Mouse (Mus musculus) neural tube, embryonic 12.5 days (tissue): ENCODE data around the gene Cdkn2a. TPM values are rescaled to one million over a fixed set of nuclear protein-coding genes. Genes with fewer than 3 reads are reported as not detected.

Experiments
- ATAC-seq: fragments of 200-750 bp; cut with Nextera tagmentation; 2 replicates; pipeline ENCODE4 v1.8.0; 2017; ENCODE audit warnings: low read depth, mild to moderate bottlenecking, moderate TSS enrichment, moderate library complexity; ENCODE audit not compliant: low FRiP score
- H3K27ac ChIP-seq: fragments of 300-500 bp; sonication (generic); 2 replicates; pipeline ENCODE4 v1.5.1; 2016
- H3K27me3 ChIP-seq: fragments of 300-500 bp; sonication (generic); replicated peaks from 2 replicates; pipeline ENCODE4 v1.6.1; 2016; ENCODE audit warnings: mild to moderate bottlenecking
- H3K36me3 ChIP-seq: fragments of 300-500 bp; sonication (generic); 2 replicates; pipeline ENCODE4 v1.6.1; 2016; ENCODE audit warnings: mild to moderate bottlenecking
- H3K4me1 ChIP-seq: fragments of 300-500 bp; sonication (generic); 2 replicates; pipeline ENCODE4 v1.6.1; 2016
- H3K4me2 ChIP-seq: fragments of 300-500 bp; sonication (generic); replicated peaks from 2 replicates; pipeline ENCODE4 v1.6.1; 2016; ENCODE audit warnings: mild to moderate bottlenecking
- H3K4me3 ChIP-seq: fragments of 300-500 bp; sonication (generic); 2 replicates; pipeline ENCODE4 v1.5.1; 2016
- H3K9ac ChIP-seq: fragments of 300-500 bp; sonication (generic); 2 replicates; pipeline ENCODE4 v1.6.1; 2016; ENCODE audit warnings: mild to moderate bottlenecking
- H3K9me3 ChIP-seq: fragments of 300-500 bp; sonication (generic); 2 replicates; pipeline ENCODE4 v1.6.1; 2016; ENCODE audit warnings: mild to moderate bottlenecking
- WGBS: fragments of 180-500 bp; shearing (Covaris S2); methylation state at CpG from one replicate; pipeline ENCODE4 v1.1.7; 2016; 5-methylcytosine and 5-hydroxymethylcytosine counted together
- polyA plus RNA-seq: library from polyadenylated mRNA; unstranded; fragments of >200 nt; fragmentation: Nextera tagmentation; extraction: Ambion mirVana; gene quantifications from 2 replicates; pipeline ENCODE4 v1.2.1, GENCODE M21; 2016

Gene Cdkn2a
- polyA plus RNA-seq, result not detected in 2 replicates

DNA sequence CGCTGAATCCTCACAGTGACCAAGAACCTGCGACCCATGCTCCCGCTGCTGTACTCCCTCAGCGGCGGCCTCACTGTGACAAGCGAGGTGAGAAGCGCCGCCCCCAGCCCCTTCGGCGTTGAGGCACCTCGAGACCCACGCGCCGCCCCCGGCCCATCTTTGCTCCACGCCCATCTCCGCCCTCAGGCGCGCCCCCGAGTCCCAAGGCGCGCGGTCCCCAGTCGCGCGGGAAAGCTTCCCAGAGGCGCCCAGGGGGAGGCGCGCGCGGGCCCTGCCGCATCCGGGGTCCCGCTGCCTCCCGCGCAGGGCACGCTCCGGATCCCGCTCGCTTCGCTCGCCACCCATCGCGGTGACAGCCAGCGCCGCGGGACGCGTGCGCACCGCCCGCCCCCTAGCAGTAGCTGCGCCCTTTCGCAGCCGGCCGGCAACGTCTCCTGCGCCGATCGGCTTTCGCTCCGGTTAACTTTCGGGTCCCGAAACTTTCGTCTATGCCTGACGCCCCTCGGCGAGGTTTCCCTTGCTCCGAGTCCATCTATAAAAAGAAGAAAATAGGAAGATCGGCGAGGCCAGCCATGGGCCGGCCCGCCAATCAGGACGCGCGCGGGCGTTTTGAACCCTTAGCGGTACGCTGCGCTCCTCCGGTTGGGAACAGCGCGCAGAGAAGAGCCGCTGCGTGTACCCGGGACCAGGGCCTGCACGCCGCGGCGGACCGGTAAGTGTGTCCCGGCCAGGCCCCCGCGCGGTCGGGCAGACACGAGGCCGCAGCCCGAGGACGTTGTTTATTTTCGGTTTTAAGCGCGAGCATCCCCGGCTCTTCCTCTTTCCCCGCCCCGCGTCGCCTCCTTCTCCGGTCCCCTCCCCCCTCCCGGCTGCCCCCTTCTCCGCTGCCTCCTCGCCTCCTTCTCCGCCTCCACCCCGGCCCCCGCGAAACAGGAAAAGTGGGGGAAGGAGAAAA, at the start of gene Cdkn2a:
Cdkn2a (minus strand) TSS at position 168 of the 955 bp plus-strand sequence.
- H3K4me3 ChIP-seq, result peak within 1 kb of the TSS; percentile 49
- ATAC-seq, result peak; percentile 88
- H3K9me3 ChIP-seq, result no peaks in the 10 kb centered on the region

DNA sequence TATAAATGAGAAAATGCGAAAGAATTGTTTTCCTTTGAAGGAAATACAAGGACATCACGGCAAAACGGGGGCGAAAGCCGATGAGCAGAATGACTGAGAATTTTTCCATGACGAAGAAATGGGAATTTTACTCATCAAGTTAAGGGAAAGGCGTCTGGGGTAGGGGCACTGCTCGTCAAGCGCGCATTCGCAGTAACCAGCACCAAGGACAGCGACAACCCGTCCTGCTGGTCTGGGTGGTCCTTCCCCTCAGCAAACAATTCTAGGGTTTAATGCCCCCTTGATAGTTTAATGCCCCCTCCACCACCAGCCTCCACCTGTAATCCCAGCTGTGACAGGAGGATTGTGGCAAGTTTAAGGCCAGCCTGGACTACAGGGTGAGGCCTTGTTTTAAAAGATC, 19.0 kb upstream of the Cdkn2a start:
- no peak overlapping the region for H3K4me2 ChIP-seq
- H3K36me3 ChIP-seq, result no peaks in the 10 kb centered on the region
- no peak overlapping the region for H3K4me3 ChIP-seq
- 15% methylated on average over 13 of the region's 13 CpGs for WGBS
- H3K9me3 ChIP-seq, result no peaks in the 10 kb centered on the region
- no peaks in the 10 kb centered on the region; the same call in 1 of the 2 replicates for H3K4me1 ChIP-seq
- H3K27ac ChIP-seq, result no peak overlapping the region
- H3K27me3 ChIP-seq, result peaks cover 41% of the 10 kb centered on the region
- H3K9ac ChIP-seq, result no peak overlapping the region
- no peak for ATAC-seq

More for the DNA sequence above, at the start of gene Cdkn2a:
- peaks cover 89% of the 10 kb centered on the region for H3K27me3 ChIP-seq
- under 1% methylated on average over 117 of the region's 117 CpGs for WGBS
- peak within 1 kb of the TSS; percentile 91 for H3K4me2 ChIP-seq
- peaks cover 15% of the 10 kb centered on the region for H3K4me1 ChIP-seq
- H3K9ac ChIP-seq, result peak within 1 kb of the TSS; percentile 29; the same call in 1 of the 2 replicates
- no peak within 1 kb of the TSS for H3K27ac ChIP-seq
- H3K36me3 ChIP-seq, result no peaks in the 10 kb centered on the region

DNA sequence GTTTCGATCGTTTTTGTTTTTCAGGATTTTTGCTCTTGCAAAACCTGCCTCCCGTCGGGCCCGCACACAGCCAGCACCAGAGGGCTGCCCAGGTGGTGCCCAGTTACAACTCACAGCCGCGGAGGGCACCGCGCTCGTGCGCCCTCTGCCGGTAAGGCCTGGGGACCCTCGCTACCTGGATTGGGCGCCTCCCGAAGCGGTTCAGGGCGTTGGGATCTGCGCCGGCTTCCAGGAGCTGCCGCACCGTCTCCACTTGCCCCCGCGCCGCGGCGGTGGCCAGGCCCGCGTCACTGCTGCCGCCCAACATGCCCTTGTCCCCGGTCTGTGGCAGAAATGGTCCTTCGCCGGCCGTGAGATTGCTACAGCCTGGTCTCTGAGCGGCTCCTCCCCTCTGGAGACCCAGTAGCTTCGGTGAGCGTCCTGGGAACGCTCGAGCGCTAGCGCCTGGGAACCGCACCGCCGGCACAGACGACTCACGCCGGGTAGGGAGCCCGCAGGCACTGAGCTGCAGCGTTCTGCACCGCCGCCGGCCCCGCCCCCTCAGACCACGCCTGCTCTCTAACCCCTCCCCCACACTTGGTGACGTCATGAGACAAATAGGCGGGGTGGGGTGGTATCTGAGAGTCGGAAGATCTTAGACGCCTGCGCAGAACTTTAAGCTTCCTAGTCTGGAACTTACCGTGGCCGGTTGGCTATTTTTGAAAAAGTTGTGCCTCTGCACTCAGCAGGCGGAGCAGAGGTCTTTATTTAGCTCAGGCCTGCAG, 16.2 kb upstream of the Cdkn2a start, which contains the start of gene Cdkn2b:
Cdkn2b (minus strand) TSS at position 549 of the 764 bp plus-strand sequence.
- peak; percentile 95 for ATAC-seq
- H3K4me1 ChIP-seq, result no peaks in the 10 kb centered on the region; the same call in 1 of the 2 replicates
- H3K36me3 ChIP-seq, result no peaks in the 10 kb centered on the region
- WGBS, result under 1% methylated on average over 61 of the region's 61 CpGs
- H3K9me3 ChIP-seq, result no peaks in the 10 kb centered on the region
- no peak within 1 kb of the TSS for H3K27ac ChIP-seq
- H3K9ac ChIP-seq, result no peak within 1 kb of the TSS
- peak within 1 kb of the TSS; percentile 91 for H3K4me2 ChIP-seq
- H3K27me3 ChIP-seq, result peaks cover 69% of the 10 kb centered on the region
- peak within 1 kb of the TSS; percentile 43 for H3K4me3 ChIP-seq

DNA sequence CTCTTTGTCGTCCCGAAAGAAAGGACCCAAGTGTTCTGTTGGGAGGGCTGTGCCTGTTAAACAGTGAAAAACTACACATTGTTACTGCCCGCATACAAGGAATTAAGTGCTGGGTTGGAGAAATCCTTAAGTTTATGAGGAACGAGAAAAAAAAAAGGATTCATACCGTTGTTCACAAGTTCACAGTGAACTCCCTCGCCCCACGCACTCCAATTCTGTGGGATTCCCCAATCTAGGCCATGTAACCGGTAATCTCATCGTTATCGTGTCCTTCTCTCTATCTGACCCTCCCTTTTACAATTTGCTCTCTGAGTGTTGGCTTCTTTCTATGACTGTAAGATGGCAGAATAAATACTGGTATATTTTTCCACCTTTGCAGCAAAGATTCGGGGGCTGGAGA, 15.5 kb upstream of the Cdkn2a start:
- Histone ChIP-seq H3K4me1 (no peaks in the 10 kb centered on the region; the same call in 1 of the 2 replicates), H3K36me3 (no peaks in the 10 kb centered on the region), H3K27me3 (peaks cover 76% of the 10 kb centered on the region), H3K4me2 (peak overlapping the region; percentile 91), H3K9ac (no peak overlapping the region), H3K4me3 (no peak overlapping the region; the same call in 1 of the 2 replicates), H3K27ac (no peak overlapping the region), H3K9me3 (no peaks in the 10 kb centered on the region)
- under 1% methylated on average over 11 of the region's 11 CpGs for WGBS
- no peak for ATAC-seq

DNA sequence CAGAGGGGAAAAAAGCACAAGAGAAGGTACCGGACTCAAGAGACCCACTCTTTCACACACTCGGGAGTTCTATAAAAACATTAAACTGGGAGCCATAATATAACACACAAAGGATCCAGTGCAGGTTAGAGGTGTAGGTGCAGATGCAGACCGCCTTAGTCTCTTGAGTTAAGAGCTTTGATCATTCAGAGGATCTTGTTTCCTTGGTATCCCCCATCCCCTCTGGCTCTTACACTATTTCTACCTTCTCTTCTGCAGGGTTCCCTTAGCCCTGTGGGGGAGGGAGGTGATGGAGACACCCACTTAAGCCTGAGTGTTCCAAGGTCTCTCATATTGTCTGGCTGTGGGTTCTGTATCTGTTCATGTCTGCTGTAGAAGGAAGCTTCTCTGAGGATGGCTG, 13.5 kb upstream of the Cdkn2a start:
- Histone ChIP-seq H3K36me3 (no peaks in the 10 kb centered on the region), H3K4me1 (no peaks in the 10 kb centered on the region; the same call in 1 of the 2 replicates), H3K27me3 (peaks cover 92% of the 10 kb centered on the region), H3K4me2 (no peak overlapping the region), H3K27ac (no peak overlapping the region), H3K9ac (no peak overlapping the region), H3K9me3 (no peaks in the 10 kb centered on the region), H3K4me3 (no peak overlapping the region)
- ATAC-seq, result no peak
- WGBS, result 2% methylated on average over 3 of the region's 3 CpGs

DNA sequence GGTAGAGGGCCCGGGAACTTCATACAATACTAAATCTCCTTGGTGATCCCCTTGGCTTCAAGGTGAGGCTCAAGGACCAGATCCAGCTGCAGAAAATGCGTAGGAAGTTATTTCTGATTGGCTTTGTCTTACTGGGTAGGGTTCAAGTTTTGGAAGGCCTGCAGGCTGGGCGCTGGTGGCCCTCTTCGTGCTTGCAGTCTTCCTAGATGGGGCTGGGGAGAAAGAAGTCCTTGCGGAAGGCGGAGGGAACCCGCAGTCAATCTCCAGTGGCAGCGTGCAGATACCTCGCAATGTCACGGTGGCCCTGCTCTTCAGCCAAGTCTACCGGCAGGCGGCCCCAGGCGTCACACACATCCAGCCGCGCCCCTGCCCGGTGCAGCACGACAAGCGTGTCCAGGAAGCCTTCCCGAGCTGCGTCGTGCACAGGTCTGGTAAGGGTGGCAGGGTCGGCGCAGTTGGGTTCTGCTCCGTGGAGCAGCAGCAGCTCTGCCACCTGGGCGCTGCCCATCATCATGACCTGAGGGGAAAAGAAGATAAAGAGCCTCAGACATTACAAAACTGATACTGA, 12.4 kb upstream of the Cdkn2a start:
- Histone ChIP-seq H3K4me3 (no peak overlapping the region), H3K27ac (no peak overlapping the region), H3K9me3 (no peaks in the 10 kb centered on the region), H3K4me2 (no peak overlapping the region), H3K36me3 (no peaks in the 10 kb centered on the region), H3K4me1 (no peaks in the 10 kb centered on the region; the same call in 1 of the 2 replicates), H3K27me3 (peaks cover 93% of the 10 kb centered on the region), H3K9ac (no peak overlapping the region)
- no peak for ATAC-seq
- under 1% methylated on average over 25 of the region's 25 CpGs for WGBS

DNA sequence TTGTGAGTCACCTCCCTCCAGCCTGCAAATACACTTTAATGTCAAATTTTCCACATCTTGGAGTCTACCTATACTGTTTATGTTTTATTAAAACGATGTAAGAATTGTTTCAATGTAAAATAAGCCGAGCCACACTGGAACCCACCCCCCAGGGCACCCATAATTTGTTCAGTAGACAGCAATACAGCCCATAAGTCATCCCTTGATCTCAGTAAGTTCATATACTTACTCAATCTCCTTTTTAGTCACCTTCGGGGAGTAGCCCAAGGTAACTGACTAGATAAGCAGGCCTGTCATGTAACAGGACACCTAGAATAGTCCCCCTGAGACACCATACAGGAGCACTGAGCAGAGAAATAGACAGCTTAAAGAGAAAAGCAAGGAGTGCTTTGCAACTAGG, 11.2 kb upstream of the Cdkn2a start:
- H3K36me3 ChIP-seq, result no peaks in the 10 kb centered on the region
- 5% methylated on average over 3 of the region's 3 CpGs for WGBS
- H3K4me3 ChIP-seq, result no peak overlapping the region
- no peak overlapping the region for H3K9ac ChIP-seq
- no peaks in the 10 kb centered on the region; the same call in 1 of the 2 replicates for H3K4me1 ChIP-seq
- no peak overlapping the region for H3K4me2 ChIP-seq
- no peak for ATAC-seq
- H3K27me3 ChIP-seq, result peaks cover 91% of the 10 kb centered on the region
- no peaks in the 10 kb centered on the region for H3K9me3 ChIP-seq
- H3K27ac ChIP-seq, result no peak overlapping the region

DNA sequence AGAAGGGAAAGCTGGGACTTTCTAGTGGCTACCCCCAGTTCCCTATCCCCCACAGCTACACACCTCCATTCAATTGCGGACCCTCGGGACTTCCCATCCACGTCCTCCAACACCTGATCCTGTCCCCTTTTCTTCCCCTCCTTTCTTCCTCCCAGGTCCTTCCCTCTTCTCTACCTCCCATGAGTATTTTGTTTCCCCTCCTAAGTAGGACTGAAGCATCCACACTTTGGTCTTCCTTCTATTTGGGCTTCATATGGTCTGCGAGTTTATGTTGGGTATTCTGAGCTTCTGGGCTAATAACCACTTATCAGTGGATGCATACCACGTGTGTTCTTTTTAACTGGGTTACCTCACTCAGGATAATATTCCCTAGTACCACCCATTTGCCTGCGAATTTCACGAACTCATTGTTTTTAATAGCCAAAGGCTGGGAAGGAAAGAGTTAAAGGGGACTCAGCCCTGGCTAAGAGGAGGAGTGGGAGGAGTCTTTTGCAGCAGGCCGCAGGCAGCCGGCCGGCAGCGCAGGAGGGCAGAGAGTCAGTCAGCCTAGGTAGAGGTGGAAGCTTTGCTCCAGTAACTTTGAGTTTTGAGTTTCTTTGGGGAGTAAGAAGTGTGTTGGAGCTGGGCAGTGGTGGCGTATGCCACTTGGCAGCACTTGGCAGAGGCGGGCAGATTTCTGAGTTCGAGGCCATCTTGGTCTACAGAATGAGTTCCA, 9.0 kb upstream of the Cdkn2a start:
- H3K27me3 ChIP-seq, result peaks cover 92% of the 10 kb centered on the region
- H3K4me2 ChIP-seq, result no peak overlapping the region
- H3K4me3 ChIP-seq, result no peak overlapping the region
- ATAC-seq, result 0 out of 2 replicates have a peak, but pooled peaks have one; percentile 52
- no peak overlapping the region for H3K9ac ChIP-seq
- no peaks in the 10 kb centered on the region for H3K9me3 ChIP-seq
- no peaks in the 10 kb centered on the region for H3K4me1 ChIP-seq
- no peak overlapping the region for H3K27ac ChIP-seq
- WGBS, result under 1% methylated on average over 14 of the region's 14 CpGs
- H3K36me3 ChIP-seq, result no peaks in the 10 kb centered on the region

DNA sequence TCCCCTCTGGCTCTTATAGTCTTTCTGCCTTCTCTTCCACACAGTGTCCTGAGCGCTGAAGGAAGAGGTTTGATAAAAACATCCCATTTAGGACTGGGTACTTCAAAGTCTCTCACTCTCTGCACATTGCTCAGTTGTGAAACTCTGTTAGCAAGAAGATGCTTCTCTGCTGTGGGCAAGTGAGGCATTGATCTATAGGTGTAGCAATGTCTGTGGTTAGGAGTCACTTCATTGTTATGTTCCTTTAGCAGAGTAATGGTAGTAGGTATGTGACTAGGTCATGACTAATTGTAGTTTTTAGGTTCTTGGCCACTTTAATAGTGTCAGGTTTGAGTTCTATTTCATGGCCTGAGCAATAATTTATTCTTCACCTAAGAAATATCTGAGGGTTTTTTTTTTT, 7.7 kb upstream of the Cdkn2a start:
- H3K4me3 ChIP-seq, result no peak overlapping the region
- H3K9me3 ChIP-seq, result no peaks in the 10 kb centered on the region

DNA sequence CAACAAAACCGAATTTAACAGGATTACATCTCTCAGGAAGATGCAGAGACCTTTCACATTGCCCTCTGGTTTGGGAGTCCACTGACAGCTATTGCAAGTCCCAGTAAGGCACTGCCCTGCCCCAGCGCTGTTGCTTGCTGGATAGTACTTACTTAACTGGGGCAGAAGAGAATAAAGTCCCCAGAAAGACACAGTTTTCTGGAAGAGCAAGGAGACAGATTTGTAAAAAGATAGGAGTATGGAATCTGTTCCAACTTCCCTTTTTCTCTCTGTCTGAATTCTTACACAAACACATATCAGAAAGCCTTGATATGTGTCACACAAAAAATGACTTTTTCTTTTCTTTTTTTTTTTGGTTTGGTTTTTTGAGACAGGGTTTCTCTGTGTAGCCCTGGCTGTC, 5.3 kb upstream of the Cdkn2a start:
- no peak for ATAC-seq
- WGBS, result 0% methylated on average over 2 of the region's 2 CpGs
- no peak overlapping the region for H3K4me2 ChIP-seq

More for the DNA sequence above, 7.7 kb upstream of the Cdkn2a start:
- Histone ChIP-seq H3K4me1 (no peaks in the 10 kb centered on the region), H3K36me3 (no peaks in the 10 kb centered on the region), H3K27me3 (peaks cover 89% of the 10 kb centered on the region), H3K4me2 (no peak overlapping the region), H3K27ac (no peak overlapping the region), H3K9ac (no peak overlapping the region)
- ATAC-seq, result no peak
- WGBS, result 0% methylated on average over 1 of the region's 1 CpGs

DNA sequence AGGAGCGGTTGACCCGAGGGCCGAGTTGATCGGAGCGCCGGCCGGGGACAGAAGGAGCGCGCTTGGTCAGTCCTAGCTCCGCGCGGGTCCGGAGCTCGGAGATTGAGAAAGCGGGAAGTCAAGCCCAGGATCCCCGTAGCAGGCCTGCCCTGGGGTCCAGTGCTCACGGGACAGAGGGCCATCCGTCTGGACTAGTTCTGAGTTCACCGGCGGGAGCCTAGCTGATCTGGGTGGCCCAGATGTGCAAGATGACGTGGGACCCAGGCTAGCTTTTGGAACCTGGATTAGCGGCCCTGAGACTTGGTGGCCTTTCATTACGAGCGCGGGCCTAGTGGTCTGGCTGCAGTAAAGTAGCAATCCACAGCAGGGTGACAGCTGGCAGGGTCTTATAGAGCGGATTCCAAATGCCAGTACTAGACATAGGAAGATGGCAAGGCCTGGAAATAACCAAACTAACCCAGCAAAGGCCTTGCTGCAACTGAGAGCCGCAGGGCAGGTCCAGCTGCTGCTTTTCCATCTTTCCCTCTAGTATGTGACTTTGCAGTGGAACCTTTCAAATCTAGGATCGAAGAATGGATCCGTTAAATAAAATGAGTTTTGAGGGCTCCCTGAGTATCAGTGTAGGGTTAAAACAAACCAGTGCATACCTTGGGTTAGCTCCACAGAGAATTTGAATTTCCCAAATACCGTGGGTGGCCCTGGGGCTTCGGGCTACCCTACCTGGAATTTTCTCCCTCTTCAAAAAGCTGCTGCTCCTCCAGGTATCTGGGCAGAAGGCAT, 1.2 kb upstream of the Cdkn2a start:
- Histone ChIP-seq H3K4me3 (peak overlapping the region; percentile 49), H3K27ac (no peak overlapping the region), H3K9ac (0 out of 2 replicates have a peak overlapping the region, but pooled peaks have one; percentile 29), H3K36me3 (no peaks in the 10 kb centered on the region), H3K9me3 (no peaks in the 10 kb centered on the region), H3K27me3 (peaks cover 89% of the 10 kb centered on the region), H3K4me2 (peak overlapping the region; percentile 91), H3K4me1 (peaks cover 15% of the 10 kb centered on the region)
- ATAC-seq, result peak; percentile 18
- 2% methylated on average over 31 of the region's 31 CpGs for WGBS

More for the DNA sequence above, 5.3 kb upstream of the Cdkn2a start:
- Histone ChIP-seq H3K36me3 (no peaks in the 10 kb centered on the region), H3K27ac (no peak overlapping the region), H3K9me3 (no peaks in the 10 kb centered on the region), H3K9ac (no peak overlapping the region), H3K4me1 (peaks cover 7% of the 10 kb centered on the region), H3K27me3 (peaks cover 89% of the 10 kb centered on the region), H3K4me3 (no peak overlapping the region)
